Mouse (Mus musculus) megakaryocyte-erythroid progenitor cell, adult 5-6 weeks (primary cell): ENCODE results near the gene Zfr2. TPM values are rescaled to one million over a fixed set of nuclear protein-coding genes. Genes with fewer than 3 reads are reported as not detected.

Experiments
- ATAC-seq: replicated peaks from 2 replicates; pipeline ENCODE4 v1.8.0; 2016; ENCODE audit warnings: mild to moderate bottlenecking, inconsistent platforms; ENCODE audit not compliant: severe bottlenecking, poor library complexity, low FRiP score, low TSS enrichment
- total RNA-seq, 2 experiments: library from RNA; stranded (forward) in 1 of 2; stranded (reverse) in 1 of 2; fragments of 200-1000, 215-1000 nt in 1 of 2; fragments of >200 nt in 1 of 2; fragmentation: Nextera tagmentation in 1 of 2; gene quantifications; 2 replicates each; pipeline ENCODE4 v1.2.3; 2014 to 2017

Gene Zfr2
- total RNA-seq, 2 experiments from 2014 or later, result 1.1 TPM; not detected in 1

DNA sequence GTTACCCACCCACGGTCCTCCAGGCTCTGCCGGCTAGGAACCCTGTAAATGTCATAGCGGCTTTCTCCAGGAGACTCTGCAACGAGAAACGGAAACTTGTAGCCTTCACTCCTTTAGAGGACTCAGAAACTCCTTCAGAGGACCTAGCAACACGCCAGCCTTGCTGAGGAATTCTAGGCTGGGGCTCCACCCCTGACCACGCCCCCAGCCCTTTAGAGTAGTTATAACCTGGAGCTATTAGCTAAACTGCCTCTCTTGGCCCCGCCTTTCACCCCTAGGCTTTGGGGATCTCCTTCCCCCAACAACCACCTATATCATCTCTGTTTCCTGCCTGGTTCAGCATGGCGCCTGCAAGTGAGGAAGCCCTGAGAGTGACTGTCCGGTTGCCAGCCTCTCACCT, 46.5 kb downstream of the Zfr2 start:
- no peak for ATAC-seq

DNA sequence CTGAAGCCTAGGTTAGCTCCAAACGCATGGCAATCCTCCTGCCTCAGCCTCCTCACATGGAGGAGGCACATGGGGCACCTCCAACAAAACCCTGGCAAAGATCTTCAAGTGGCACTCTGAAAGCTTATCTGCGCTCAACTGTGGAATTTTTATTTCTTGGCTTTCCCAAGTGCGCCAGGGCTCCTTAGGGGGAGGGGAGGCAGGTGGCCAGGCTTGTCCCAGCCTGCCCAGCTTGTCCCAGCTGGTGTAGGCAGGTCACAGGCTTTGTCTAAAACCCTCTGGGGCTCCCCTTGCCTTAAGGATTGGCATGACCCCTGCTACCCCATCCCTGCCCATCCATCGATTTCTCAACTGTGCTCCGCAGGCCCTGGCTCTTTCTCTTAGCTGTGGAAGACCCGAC, 51.2 kb downstream of the Zfr2 start:
- no peak for ATAC-seq

DNA sequence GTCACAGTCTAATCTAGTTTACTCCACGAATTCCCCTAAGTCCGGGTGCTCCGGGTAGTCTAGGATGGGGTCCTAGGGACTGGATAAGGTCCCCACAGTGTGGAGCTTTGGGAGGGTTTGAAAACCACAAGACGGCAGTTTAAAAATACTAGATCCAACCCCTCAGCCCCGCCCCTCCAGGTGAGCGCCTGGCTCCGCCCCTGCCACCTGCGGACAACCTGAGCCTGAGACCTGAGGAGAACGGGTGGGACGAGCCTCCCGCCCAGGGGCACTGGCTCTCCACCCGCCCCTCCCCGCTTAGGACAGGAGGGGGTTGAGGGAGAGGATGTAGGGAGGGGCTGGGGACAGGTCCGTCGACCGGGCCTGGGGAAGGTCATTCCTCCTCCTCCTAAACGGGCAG, 51.8 kb downstream of the Zfr2 start:
- ATAC-seq, result no peak

- peak; percentile 53 for ATAC-seq
Observed at GRCm38 (mm10) chr10:81285694-81286450, 52.9 kb downstream of the Zfr2 start.

- ATAC-seq, result no peak
Observed at GRCm38 (mm10) chr10:81286586-81286985, 53.6 kb downstream of the Zfr2 start.

DNA sequence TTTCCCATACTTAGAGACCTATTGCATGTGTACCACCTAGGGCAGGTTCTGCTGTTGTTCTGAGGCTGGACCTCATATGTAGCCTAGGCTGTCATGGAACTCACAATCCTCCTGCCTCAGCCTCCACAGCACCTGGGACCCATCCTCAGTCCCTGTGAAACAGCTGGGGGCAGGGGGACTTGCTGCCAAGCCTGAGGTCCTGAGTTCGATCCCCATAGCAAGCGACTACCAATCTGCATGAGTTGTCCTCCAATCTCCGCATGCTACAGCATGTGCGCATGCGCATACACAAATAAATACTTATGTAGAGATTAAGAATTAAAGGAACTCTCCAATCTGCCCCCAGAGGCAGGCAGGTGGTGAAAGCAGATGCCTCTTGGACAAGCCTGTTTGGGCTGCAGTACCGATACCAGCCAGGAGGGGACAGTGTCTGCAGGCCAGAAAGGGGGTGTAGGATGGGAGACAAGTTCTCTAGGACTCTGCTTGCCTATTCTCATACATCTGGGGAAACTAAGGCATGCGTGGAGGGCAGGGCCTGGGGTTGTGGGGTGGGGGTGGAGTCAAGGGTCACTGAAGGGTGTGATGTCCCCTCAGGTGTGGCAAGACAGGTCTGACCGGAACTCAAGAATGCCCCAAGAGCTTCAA, 54.7 kb downstream of the Zfr2 start:
- 0 out of 2 replicates have a peak, but pooled peaks have one; percentile 4 for ATAC-seq

DNA sequence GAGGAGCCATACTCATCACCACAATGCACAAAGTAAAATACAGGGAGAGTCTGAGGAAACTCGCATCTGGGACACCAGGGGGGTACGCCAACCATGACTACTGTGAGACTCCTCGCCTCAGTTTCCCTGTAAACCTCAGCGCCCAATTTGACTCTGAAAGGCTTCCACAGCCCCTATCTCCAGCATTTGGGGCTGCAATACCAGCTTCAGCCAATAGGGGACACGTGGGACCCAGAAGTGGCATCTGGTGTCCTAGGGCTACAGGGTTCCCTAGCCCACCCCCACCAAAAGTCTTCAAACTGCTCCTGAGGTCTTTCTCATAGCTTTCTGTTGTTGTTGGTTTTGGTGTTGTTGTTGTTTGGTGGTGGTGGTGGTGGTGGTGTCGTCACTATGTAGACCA, 55.6 kb downstream of the Zfr2 start:
- no peak for ATAC-seq

- ATAC-seq, result no peak
Observed at GRCm38 (mm10) chr10:81289278-81289677, 56.3 kb downstream of the Zfr2 start.

- no peak for ATAC-seq
Observed at GRCm38 (mm10) chr10:81289811-81290210, 56.9 kb downstream of the Zfr2 start.

DNA sequence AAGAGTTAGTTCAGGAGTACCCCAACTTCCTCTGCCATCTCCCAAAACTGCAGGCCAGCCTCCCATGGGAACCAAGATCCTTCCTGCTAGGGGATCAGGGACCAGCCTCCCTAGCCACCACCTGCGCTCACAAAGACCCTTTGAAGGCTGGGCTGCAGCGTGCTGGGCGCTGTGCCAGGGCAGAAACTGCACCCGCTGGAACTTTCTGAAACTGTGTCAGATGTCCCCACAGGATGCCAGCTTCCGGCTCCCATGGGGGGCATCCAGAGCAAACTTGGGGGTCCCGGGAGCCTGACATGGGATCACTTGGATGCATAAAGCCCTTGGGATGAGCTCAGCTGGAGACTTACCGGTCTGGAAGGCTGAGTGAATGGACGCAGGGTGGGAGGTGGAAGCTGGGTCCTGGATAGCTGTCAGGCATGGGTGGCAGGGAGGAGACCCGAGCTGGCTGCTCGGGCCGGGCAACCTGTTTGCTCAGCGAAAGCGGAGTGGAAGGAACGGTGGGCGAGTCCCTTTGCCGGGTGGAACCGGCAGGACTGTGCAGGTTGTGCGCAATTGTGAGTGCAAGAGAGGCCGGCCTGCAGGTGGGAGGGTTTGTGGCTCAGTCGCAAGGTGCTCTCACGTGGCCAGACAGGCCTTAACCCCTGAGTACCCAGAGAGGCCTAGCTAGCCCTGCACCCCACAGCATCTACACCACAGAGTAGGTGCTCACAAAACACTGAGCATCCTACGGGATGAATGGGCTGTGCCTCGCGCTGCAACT, 57.9 kb downstream of the Zfr2 start:
- no peak for ATAC-seq

DNA sequence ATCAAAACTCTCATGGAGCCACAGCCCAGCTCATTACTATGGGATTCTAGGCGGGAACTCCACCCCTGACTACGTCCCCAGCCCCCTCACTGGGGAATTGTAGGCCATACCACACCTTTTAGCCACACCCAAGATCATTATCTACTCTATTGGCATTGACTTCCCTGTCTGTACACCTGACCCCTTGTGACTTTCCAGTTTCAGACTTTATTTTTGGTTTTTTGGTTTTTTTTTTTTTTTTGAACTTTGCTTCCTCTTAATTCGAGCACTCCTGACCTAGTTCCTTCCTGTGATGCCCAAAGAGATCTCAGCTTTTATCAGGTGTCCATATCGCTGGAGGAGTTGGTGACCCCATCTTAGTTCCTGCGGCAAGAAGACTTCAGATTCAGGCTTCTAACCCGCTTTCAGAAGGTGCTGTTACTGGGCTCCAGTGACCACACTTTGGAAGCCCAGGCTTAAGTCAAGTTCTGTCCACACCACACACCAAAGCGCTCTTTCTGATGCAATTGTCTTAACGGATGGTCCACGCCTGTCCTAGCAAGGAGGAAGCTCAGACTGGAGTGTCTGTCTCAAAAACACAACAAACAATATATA, 58.7 kb downstream of the Zfr2 start, which contains the start of gene Tjp3:
Gene Tjp3 (minus strand): TSS at position 71 of the 594 bp plus-strand sequence.
- ATAC-seq, result no peak

DNA sequence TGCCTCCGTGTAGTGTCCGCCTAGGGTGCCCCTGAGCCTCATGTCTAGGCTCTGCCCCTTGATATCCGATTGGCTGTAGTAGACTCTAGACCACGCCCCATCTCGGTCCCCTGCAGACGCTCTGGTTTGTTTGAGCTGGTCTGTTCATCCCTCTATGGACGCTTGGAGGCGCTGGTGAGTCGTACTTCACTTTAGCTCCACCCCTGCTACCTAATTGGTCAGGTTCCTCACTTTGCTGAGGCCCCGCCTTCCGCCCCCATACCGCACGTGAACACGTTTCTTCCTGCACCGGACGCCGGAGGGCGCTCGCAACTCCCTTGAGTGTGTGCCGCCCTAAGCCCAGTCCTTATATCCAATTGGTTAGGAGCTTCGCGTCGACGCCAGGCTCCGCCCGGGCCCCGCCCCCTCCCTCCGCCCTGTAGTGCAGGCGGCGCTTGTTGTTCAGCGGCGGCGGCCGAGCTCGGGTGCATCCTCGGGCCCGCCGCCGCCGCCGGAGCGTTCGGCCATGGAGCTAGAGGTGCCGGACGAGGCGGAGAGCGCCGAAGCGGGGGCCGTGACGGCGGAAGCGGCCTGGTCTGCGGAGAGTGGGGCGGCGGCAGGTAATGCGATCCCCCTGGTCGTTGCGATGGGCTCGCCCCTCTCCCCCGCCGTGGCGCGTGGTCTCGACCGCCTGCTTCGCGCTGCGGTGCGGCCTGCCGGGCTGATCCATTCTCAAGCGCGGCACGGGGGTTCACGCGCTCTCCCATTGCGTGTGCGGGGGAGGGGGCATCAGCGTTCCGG, 59.8 kb downstream of the Zfr2 start, which contains the start of gene Pip5k1c:
Gene Pip5k1c (plus strand): TSS at position 410 of the 780 bp plus-strand sequence.
- ATAC-seq, result peak; percentile 83

DNA sequence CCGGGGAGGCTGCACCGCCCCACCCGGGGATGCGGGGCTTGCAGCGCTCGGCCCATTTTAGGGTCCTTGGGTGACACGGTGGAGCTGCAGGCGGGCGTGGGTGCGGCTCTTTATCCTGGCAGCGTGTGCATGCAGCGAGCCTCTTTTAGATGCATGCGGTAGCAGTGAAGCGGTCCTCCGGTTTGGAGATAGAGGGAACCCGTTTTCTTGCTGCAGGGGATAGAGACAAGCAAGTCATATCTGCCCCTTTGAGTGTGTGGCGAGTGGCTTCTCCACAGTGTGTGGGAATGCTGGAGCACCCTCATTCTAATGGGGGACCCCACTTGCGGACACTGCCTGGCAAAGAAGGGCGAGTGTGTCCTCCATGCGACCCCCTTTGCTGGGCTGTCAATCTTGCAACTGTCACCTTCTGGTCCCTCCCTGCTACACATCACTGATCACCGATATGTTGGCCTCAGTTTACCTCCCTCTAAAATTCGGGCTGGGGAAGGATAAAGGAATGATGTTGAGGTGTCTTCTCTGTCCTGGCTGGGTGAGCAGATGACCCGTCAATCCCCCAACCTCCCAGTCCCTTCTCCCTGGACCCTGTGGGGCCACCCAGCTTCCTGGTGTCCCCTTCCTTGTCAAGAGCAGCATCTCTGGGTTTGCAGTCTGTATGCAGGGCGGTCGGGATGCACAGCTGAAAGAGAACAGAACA, 60.5 kb downstream of the Zfr2 start:
- ATAC-seq, result peak; percentile 4; the same call in 1 of the 2 replicates

GRCm38 (mm10) chr10:81294442-81294841, 61.5 kb downstream of the Zfr2 start:
- ATAC-seq, result no peak

- no peak for ATAC-seq
Observed at GRCm38 (mm10) chr10:81295185-81295584, 62.2 kb downstream of the Zfr2 start.

DNA sequence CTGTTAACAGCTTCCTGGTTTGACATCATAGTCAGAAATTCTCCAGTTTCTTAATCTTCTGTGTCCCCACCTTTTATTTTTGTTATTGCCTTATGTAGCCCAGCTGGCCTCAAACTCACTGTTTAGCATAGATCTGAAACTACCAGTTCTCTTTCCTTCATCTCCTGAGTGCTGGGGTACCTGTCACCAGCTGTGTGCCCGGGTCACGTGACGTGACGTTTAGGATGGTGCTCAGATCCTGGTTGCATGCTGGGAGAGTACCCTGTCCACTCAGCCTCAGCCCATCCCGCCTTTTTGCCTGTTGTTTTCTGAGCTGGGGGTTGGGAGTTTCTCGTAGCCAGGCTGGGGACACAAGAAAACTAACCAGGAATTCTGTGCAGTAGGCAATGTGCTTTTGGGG, 64.3 kb downstream of the Zfr2 start:
- no peak for ATAC-seq

- ATAC-seq, result no peak
Observed at GRCm38 (mm10) chr10:81297845-81298244, 64.9 kb downstream of the Zfr2 start.

DNA sequence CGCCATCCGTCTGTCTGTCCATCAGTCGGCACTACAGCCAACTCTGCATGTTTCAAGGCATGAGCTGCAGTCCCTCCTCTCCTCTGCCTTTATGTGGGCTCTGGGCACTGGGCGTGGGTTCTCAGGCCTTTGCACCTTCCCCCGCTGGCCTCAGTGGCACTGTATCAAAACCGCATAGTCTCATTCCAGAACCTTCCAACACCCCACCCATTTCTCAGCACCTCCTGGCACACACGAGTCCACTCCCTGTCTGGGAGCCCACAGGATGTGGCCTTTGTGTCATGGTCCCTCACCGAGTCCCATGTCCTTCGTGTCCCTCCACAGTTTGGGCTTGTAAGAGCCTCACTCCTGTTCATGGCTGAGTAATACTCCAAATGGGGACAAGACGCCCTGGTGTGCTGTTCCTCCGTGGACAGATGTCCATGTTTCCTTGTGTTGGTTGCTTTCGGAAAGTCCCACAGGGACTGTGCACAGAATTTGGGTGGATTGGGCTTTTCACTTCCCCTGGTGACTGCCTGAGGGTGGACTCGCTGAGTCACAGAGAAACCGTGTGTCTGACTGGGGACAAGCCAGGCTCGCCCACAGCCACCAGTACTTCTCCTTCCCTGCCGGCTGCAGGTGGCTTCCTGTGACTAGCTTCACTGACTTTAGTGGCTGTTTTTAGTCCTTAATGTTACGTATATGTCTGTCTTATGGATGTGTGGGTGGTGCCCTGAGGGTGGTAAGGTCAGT, 65.6 kb downstream of the Zfr2 start:
- no peak for ATAC-seq
